Mouse (Mus musculus) heart, adult 9 months (tissue): ENCODE data around the gene Gabbr2.
"Not testable (repeated sequence)": the region's sequence is repeated elsewhere in the genome, so short reads cannot be mapped to it uniquely, and the experiment has no call there.

Experiments
- DNase-seq, 2 experiments: peaks; one replicate each; pipeline ENCODE4 v3.0.0; 2022; ENCODE audit warnings: low spot score in 2 of 2

The Gabbr2 gene

GRCm38 (mm10) chr4:46657116-46657515 lies 334.6 kb downstream of the Gabbr2 start:
- DNase-seq: peak in 1 of 2 experiments; percentile 46

GRCm38 (mm10) chr4:46655956-46656355 lies 335.7 kb downstream of the Gabbr2 start:
- DNase-seq: no peak

GRCm38 (mm10) chr4:46655298-46655697 lies 336.4 kb downstream of the Gabbr2 start:
- no peak for DNase-seq

GRCm38 (mm10) chr4:46650086-46650753 lies 341.5 kb downstream of the Gabbr2 start, which contains the start of gene Tbc1d2:
Gene Tbc1d2, minus strand, starts transcription at chr4:46650209.
- DNase-seq: peak; percentile 90 to 95

- DNase-seq: no peak
Measured at GRCm38 (mm10) chr4:46649161-46649560, 342.5 kb downstream of the Gabbr2 start.

GRCm38 (mm10) chr4:46643676-46644112 lies 348.0 kb downstream of the Gabbr2 start:
- no peak for DNase-seq

GRCm38 (mm10) chr4:46642924-46643675 lies 348.6 kb downstream of the Gabbr2 start:
- DNase-seq: peak; percentile 29 to 73

- no peak for DNase-seq
Measured at GRCm38 (mm10) chr4:46641283-46641682, 350.4 kb downstream of the Gabbr2 start.

- DNase-seq: no peak
Measured at GRCm38 (mm10) chr4:46639866-46640265, 351.8 kb downstream of the Gabbr2 start.

GRCm38 (mm10) chr4:46637250-46637649 lies 354.4 kb downstream of the Gabbr2 start:
- not testable (repeated sequence) for DNase-seq

GRCm38 (mm10) chr4:46635702-46636430 lies 355.8 kb downstream of the Gabbr2 start:
- DNase-seq: no peak

GRCm38 (mm10) chr4:46634881-46635280 lies 356.8 kb downstream of the Gabbr2 start:
- DNase-seq: no peak

- not testable (repeated sequence) for DNase-seq
Measured at GRCm38 (mm10) chr4:46633565-46633964, 358.1 kb downstream of the Gabbr2 start.

GRCm38 (mm10) chr4:46632465-46632864 lies 359.2 kb downstream of the Gabbr2 start:
- DNase-seq: no peak

- DNase-seq: no peak
Measured at GRCm38 (mm10) chr4:46630390-46630789, 361.3 kb downstream of the Gabbr2 start.

GRCm38 (mm10) chr4:46628873-46629272 lies 362.8 kb downstream of the Gabbr2 start:
- no peak for DNase-seq

GRCm38 (mm10) chr4:46628081-46628480 lies 363.6 kb downstream of the Gabbr2 start:
- DNase-seq: no peak

GRCm38 (mm10) chr4:46625101-46625500 lies 366.6 kb downstream of the Gabbr2 start:
- no peak for DNase-seq

GRCm38 (mm10) chr4:46623007-46623406 lies 368.7 kb downstream of the Gabbr2 start:
- no peak for DNase-seq

GRCm38 (mm10) chr4:46620946-46621345 lies 370.7 kb downstream of the Gabbr2 start:
- DNase-seq: no peak

GRCm38 (mm10) chr4:46620330-46620729 lies 371.3 kb downstream of the Gabbr2 start:
- no peak for DNase-seq

- no peak for DNase-seq
Measured at GRCm38 (mm10) chr4:46618196-46618817, 373.4 kb downstream of the Gabbr2 start.
